Mouse (Mus musculus) right cerebral cortex, postnatal 14 days (tissue): Measurements from ENCODE around the gene Casc3.
"Not testable (repeated sequence)": the region's sequence is repeated elsewhere in the genome, so short reads cannot be mapped to it uniquely, and the experiment has no call there.

Source experiments
- DNase-seq: peaks from one replicate; pipeline ENCODE4 v3.0.0; 2022

The Casc3 gene

GRCm38 (mm10) chr11:98790631-98791205 lies 14.0 kb upstream of the Casc3 start:
- no peak for DNase-seq

GRCm38 (mm10) chr11:98791448-98791847 lies 13.3 kb upstream of the Casc3 start:
- no peak for DNase-seq

- DNase-seq, result no peak
These were observed 12.6 kb upstream of the Casc3 start for GRCm38 (mm10) chr11:98792081-98792480.

- DNase-seq, result peak; percentile 73
These were observed 10.2 kb upstream of the Casc3 start for GRCm38 (mm10) chr11:98794469-98795014.

- DNase-seq, result peak; percentile 88
These were observed 9.5 kb upstream of the Casc3 start, which contains the start of gene Msl1 for GRCm38 (mm10) chr11:98795015-98795713. TSS of gene Msl1 (plus strand) at chr11:98795516.

- DNase-seq, result peak; percentile 62
These were observed 8.8 kb upstream of the Casc3 start for GRCm38 (mm10) chr11:98795714-98796514.

GRCm38 (mm10) chr11:98796515-98797216 lies 8.0 kb upstream of the Casc3 start:
- peak; percentile 76 for DNase-seq

- DNase-seq, result no peak
These were observed 7.4 kb upstream of the Casc3 start for GRCm38 (mm10) chr11:98797306-98797705.

- no peak for DNase-seq
These were observed 6.8 kb upstream of the Casc3 start for GRCm38 (mm10) chr11:98797909-98798308.

- DNase-seq, result no peak
These were observed 3.7 kb downstream of the Casc3 start for GRCm38 (mm10) chr11:98808417-98808816.

- DNase-seq, result peak; percentile 98
These were observed 5.0 kb downstream of the Casc3 start for GRCm38 (mm10) chr11:98809457-98810290.

- DNase-seq, result no peak
These were observed 6.0 kb downstream of the Casc3 start for GRCm38 (mm10) chr11:98810686-98811085.

- DNase-seq, result no peak
These were observed 12.1 kb downstream of the Casc3 start for GRCm38 (mm10) chr11:98816706-98817239.

GRCm38 (mm10) chr11:98820968-98821367 lies 16.3 kb downstream of the Casc3 start:
- no peak for DNase-seq

- not testable (repeated sequence) for DNase-seq
These were observed 21.4 kb downstream of the Casc3 start for GRCm38 (mm10) chr11:98826071-98826470.

- DNase-seq, result no peak
These were observed 23.2 kb downstream of the Casc3 start for GRCm38 (mm10) chr11:98827877-98828276.

- DNase-seq, result no peak
These were observed 24.5 kb downstream of the Casc3 start for GRCm38 (mm10) chr11:98829091-98829775.

GRCm38 (mm10) chr11:98829875-98830274 lies 25.2 kb downstream of the Casc3 start:
- no peak for DNase-seq

- DNase-seq, result no peak
These were observed 30.6 kb downstream of the Casc3 start for GRCm38 (mm10) chr11:98835296-98835695.

GRCm38 (mm10) chr11:98835725-98836124 lies 31.0 kb downstream of the Casc3 start:
- no peak for DNase-seq

GRCm38 (mm10) chr11:98836128-98836527 lies 31.4 kb downstream of the Casc3 start:
- no peak for DNase-seq
